Mouse (Mus musculus) forebrain, embryonic 16.5 days (tissue): ENCODE measurements around the gene Nfkbie. TPM values are rescaled to one million over a fixed set of nuclear protein-coding genes. Genes with fewer than 3 reads are reported as not detected.

Experiments
- ATAC-seq: fragments of 200-750 bp; cut with Nextera tagmentation; 2 replicates; pipeline ENCODE4 v1.8.0; 2017; ENCODE audit warnings: mild to moderate bottlenecking, moderate library complexity
- H3K27ac ChIP-seq: fragments of 300-500 bp; sonication (generic); 2 replicates; pipeline ENCODE4 v1.5.1; 2014; ENCODE audit warnings: low read length, control low read depth
- H3K27me3 ChIP-seq: fragments of 300-500 bp; sonication (generic); replicated peaks from 2 replicates; pipeline ENCODE4 v1.6.1; 2014; ENCODE audit warnings: low read length; ENCODE audit not compliant: control insufficient read depth, insufficient read depth
- H3K36me3 ChIP-seq: fragments of 300-500 bp; sonication (generic); 2 replicates; pipeline ENCODE4 v1.6.1; 2014; ENCODE audit not compliant: control insufficient read depth, insufficient read depth
- H3K4me1 ChIP-seq: fragments of 300-500 bp; sonication (generic); replicated peaks from 2 replicates; pipeline ENCODE4 v1.6.1; 2014; ENCODE audit warnings: low read length; ENCODE audit not compliant: control insufficient read depth, insufficient read depth
- H3K4me2 ChIP-seq: fragments of 300-500 bp; sonication (generic); 2 replicates; pipeline ENCODE4 v1.6.1; 2014; ENCODE audit warnings: mild to moderate bottlenecking, low read length, control low read depth
- H3K4me3 ChIP-seq: fragments of 300-500 bp; sonication (generic); replicated peaks from 2 replicates; pipeline ENCODE4 v1.5.1; 2014; ENCODE audit warnings: mild to moderate bottlenecking, low read length, control low read depth
- H3K9ac ChIP-seq: fragments of 300-500 bp; sonication (generic); replicated peaks from 2 replicates; pipeline ENCODE4 v1.6.1; 2014; ENCODE audit warnings: low read depth, low read length, control low read depth
- H3K9me3 ChIP-seq: fragments of 300-500 bp; sonication (generic); 2 replicates; pipeline ENCODE4 v1.6.1; 2016; ENCODE audit warnings: low read length; ENCODE audit not compliant: control insufficient read depth
- WGBS: fragments of 180-500 bp; shearing (Covaris S2); extraction: QIAGEN DNeasy Blood & Tissue Kit; methylation state at CpG from one replicate; pipeline ENCODE4 v1.1.7; 2014; 5-methylcytosine and 5-hydroxymethylcytosine counted together
- polyA plus RNA-seq: library from polyadenylated mRNA; unstranded; fragments of >200 nt; fragmentation: Nextera tagmentation; extraction: Ambion mirVana; gene quantifications from 2 replicates; pipeline ENCODE4 v1.2.1, GENCODE M21; 2015

Nfkbie gene
- polyA plus RNA-seq, 1 experiment from 2014 or later, result 3.9 TPM

- WGBS, result 42% methylated on average over 4 of the region's 4 CpGs
- Histone ChIP-seq H3K9me3 (no peaks in the 10 kb centered on the region), H3K4me1 (peaks cover 14% of the 10 kb centered on the region), H3K36me3 (no peaks in the 10 kb centered on the region), H3K4me2 (no peak overlapping the region), H3K27ac (no peak overlapping the region), H3K9ac (no peak overlapping the region), H3K4me3 (no peak overlapping the region), H3K27me3 (peaks cover 10% of the 10 kb centered on the region)
- ATAC-seq, result no peak
Measured at GRCm38 (mm10) chr17:45538394-45538793, 17.1 kb upstream of the Nfkbie start.

- no peaks in the 10 kb centered on the region for H3K9me3 ChIP-seq
- H3K27me3 ChIP-seq, result peaks cover 10% of the 10 kb centered on the region
- H3K4me1 ChIP-seq, result peaks cover 26% of the 10 kb centered on the region
- H3K36me3 ChIP-seq, result peaks cover 2% of the 10 kb centered on the region; the same call in 1 of the 2 replicates
- 82% methylated on average over 21 of the region's 21 CpGs for WGBS
- no peak overlapping the region for H3K4me2 ChIP-seq
- no peak overlapping the region for H3K9ac ChIP-seq
- no peak for ATAC-seq
- H3K27ac ChIP-seq, result no peak overlapping the region
- H3K4me3 ChIP-seq, result no peak overlapping the region
Measured at GRCm38 (mm10) chr17:45539664-45540063, 15.8 kb upstream of the Nfkbie start.

- H3K4me2 ChIP-seq, result no peak overlapping the region
- no peak overlapping the region for H3K4me3 ChIP-seq
- H3K9me3 ChIP-seq, result no peaks in the 10 kb centered on the region
- no peak overlapping the region for H3K9ac ChIP-seq
- ATAC-seq, result no peak
- whole genome bisulfite sequencing, result 39% methylated on average over 6 of the region's 6 CpGs
- no peak overlapping the region for H3K27ac ChIP-seq
- peaks cover 12% of the 10 kb centered on the region for H3K36me3 ChIP-seq
- peaks cover 32% of the 10 kb centered on the region for H3K4me1 ChIP-seq
- peaks cover 13% of the 10 kb centered on the region; the same call in 1 of the 2 replicates for H3K27me3 ChIP-seq
Measured at GRCm38 (mm10) chr17:45542129-45542528, 13.4 kb upstream of the Nfkbie start.

- no peak overlapping the region for H3K4me3 ChIP-seq
- peaks cover 13% of the 10 kb centered on the region; the same call in 1 of the 2 replicates for H3K27me3 ChIP-seq
- H3K27ac ChIP-seq, result no peak overlapping the region
- no peaks in the 10 kb centered on the region for H3K9me3 ChIP-seq
- H3K4me2 ChIP-seq, result no peak overlapping the region
- H3K4me1 ChIP-seq, result peaks cover 38% of the 10 kb centered on the region
- no peak overlapping the region for H3K9ac ChIP-seq
- peaks cover 12% of the 10 kb centered on the region for H3K36me3 ChIP-seq
- WGBS, result 67% methylated on average over 2 of the region's 2 CpGs
- no peak for ATAC-seq
Measured at GRCm38 (mm10) chr17:45542705-45543104, 12.8 kb upstream of the Nfkbie start.

- no peak for ATAC-seq
- Histone ChIP-seq H3K27me3 (peaks cover 10% of the 10 kb centered on the region; the same call in 1 of the 2 replicates), H3K9me3 (no peaks in the 10 kb centered on the region), H3K36me3 (peaks cover 12% of the 10 kb centered on the region), H3K27ac (no peak overlapping the region), H3K4me1 (peaks cover 40% of the 10 kb centered on the region), H3K4me3 (no peak overlapping the region), H3K9ac (no peak overlapping the region), H3K4me2 (no peak overlapping the region)
- 38% methylated on average over 1 of the region's 1 CpGs for WGBS
Measured at GRCm38 (mm10) chr17:45543115-45543514, 12.4 kb upstream of the Nfkbie start.

- no peak overlapping the region for H3K4me2 ChIP-seq
- H3K4me1 ChIP-seq, result peaks cover 40% of the 10 kb centered on the region
- peaks cover 12% of the 10 kb centered on the region for H3K36me3 ChIP-seq
- H3K9me3 ChIP-seq, result no peaks in the 10 kb centered on the region
- WGBS, result 9% methylated on average over 24 of the region's 24 CpGs
- H3K27me3 ChIP-seq, result peaks cover 10% of the 10 kb centered on the region; the same call in 1 of the 2 replicates
- H3K4me3 ChIP-seq, result no peak overlapping the region
- H3K27ac ChIP-seq, result no peak overlapping the region; the same call in 1 of the 2 replicates
- H3K9ac ChIP-seq, result no peak overlapping the region
- ATAC-seq, result no peak
Measured at GRCm38 (mm10) chr17:45544001-45544872, 11.3 kb upstream of the Nfkbie start.

GRCm38 (mm10) chr17:45544873-45545277 is 10.6 kb upstream of the Nfkbie start:
- Histone ChIP-seq H3K9ac (no peak overlapping the region), H3K36me3 (peaks cover 12% of the 10 kb centered on the region), H3K27me3 (peaks cover 10% of the 10 kb centered on the region; the same call in 1 of the 2 replicates), H3K27ac (no peak overlapping the region), H3K4me3 (no peak overlapping the region), H3K4me1 (peaks cover 42% of the 10 kb centered on the region), H3K9me3 (no peaks in the 10 kb centered on the region), H3K4me2 (peak overlapping the region; percentile 25)
- no peak for ATAC-seq
- WGBS, result 8% methylated on average over 43 of the region's 46 CpGs

- H3K27me3 ChIP-seq, result peaks cover 10% of the 10 kb centered on the region; the same call in 1 of the 2 replicates
- no peak for ATAC-seq
- no peak overlapping the region; the same call in 1 of the 2 replicates for H3K4me3 ChIP-seq
- 13% methylated on average over 74 of the region's 74 CpGs for WGBS
- H3K27ac ChIP-seq, result no peak overlapping the region
- H3K4me2 ChIP-seq, result peak overlapping the region; percentile 25
- peaks cover 12% of the 10 kb centered on the region for H3K36me3 ChIP-seq
- no peaks in the 10 kb centered on the region for H3K9me3 ChIP-seq
- peaks cover 45% of the 10 kb centered on the region for H3K4me1 ChIP-seq
- H3K9ac ChIP-seq, result no peak overlapping the region
Measured at GRCm38 (mm10) chr17:45545278-45545961, 10.1 kb upstream of the Nfkbie start.

- Histone ChIP-seq H3K36me3 (peaks cover 12% of the 10 kb centered on the region), H3K9me3 (no peaks in the 10 kb centered on the region), H3K27ac (no peak overlapping the region), H3K4me2 (peak overlapping the region; percentile 75), H3K4me1 (peaks cover 46% of the 10 kb centered on the region), H3K4me3 (no peak overlapping the region; the same call in 1 of the 2 replicates), H3K9ac (no peak overlapping the region), H3K27me3 (peaks cover 10% of the 10 kb centered on the region; the same call in 1 of the 2 replicates)
- 79% methylated on average over 16 of the region's 16 CpGs for WGBS
- ATAC-seq, result no peak
Measured at GRCm38 (mm10) chr17:45546941-45547340, 8.6 kb upstream of the Nfkbie start.
